Mouse (Mus musculus): Measurements from ENCODE around the gene Eddm3b. TPM values are rescaled to one million over a fixed set of nuclear protein-coding genes. Genes with fewer than 3 reads are reported as not detected.

Eddm3b gene
- polyA plus RNA-seq (2012; rRNA removed), result 0.06 TPM in 1 of 2 replicates, not detected in the other

DNA sequence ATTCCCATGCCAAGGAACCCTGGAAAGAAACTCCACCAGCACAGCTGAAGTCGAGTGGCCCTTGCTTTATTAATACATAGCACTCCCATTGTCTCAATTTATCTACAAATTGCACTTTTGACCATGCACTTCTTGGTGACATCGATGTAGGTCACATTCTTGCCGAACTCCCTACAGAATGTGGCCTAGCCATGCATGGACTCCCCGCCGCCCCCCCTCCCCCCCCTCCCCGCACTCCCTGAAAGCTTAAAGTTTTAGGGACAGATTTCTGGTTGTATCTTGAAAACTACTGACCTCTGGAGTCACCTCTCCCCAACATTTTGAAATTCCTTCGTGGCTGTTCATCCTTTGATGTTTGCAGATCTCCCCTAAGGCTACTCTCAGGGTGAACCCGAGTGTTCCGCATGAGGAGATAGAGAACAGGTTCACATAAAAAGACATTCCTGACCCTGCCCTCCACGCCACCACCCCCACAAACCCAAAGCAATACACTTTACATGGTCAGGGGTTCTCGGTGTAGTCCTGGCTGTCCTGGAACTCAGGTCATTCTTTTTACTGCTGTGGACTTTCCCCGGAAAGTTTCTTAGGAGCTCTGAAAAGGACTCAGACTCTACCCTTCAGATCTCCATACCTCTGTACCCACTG lies at the start of gene Eddm3b:
TSS of gene Eddm3b (plus strand) at position 511 of the 645 bp plus-strand sequence.

DNA sequence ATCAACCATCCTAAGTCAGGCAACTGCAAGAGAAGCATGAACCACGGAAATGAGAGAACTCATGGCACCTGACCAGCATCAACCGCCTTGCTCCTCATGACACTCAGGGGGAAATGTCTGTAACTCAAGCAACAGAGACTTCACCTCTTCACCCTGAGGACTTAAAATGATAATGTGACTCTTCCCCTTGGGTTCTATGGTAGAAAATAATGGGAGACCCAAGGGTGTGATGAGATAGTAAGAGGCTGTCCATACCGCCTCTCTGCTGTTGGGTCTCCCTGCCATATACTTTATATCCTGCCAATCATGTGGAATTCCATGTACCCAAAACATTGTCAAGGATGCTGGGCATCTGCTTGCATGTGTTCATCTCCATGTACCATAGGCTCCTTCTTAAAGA lies 39.9 kb upstream of the Eddm3b start, which contains the start of gene Olfr750:
TSS of gene Olfr750 (minus strand) at position 101 of the 400 bp plus-strand sequence.

DNA sequence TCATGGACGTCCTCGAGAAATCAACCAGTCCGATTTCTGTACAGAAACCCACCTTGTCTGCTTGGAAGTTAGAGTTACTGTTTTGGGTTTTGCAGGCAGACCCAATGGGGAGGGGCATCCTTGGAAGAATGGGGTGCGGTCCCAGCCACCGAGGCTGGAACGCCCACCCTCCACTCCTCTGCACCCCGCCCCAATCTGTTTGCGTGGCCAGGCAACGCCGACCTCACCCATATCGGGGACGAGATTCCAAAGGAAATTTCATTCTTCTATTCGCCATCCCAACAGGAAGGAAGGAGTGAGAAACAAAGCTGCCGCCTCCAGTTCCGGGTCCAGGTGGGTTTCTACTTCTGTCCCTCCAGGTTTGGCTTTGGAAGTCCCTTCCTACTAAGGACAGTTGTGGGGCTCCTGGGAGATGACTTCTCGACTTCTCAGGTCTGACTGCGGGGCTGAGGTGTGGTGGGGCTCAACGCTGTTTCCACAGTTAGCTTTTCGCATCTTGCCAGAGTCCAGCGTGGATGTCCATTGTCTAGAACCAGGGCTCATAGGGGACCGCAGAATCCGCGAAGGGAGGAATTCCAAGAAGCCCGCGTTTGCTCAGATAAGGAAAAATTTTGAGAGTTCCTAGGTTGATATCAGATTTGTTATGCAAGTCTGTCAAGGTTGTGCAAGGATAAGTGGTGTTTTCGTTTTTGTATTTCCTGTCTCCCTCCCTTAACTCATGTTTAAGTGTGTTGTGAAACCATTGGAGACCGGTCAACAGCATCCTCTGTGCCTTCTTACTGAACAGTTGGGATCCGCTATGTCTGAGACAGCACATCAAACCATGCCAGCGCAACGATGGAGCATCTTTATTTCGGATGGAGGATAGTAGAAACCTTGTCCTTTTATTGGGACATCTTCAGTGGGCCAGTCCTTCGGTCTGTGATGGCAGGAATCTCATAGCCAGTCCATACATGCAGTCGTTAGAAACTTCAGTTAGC lies 23.0 kb upstream of the Eddm3b start, which contains the start of the genes Rnase4 and Ang:
TSS of gene Rnase4 (plus strand) at position 157 of the 980 bp plus-strand sequence.
TSS of gene Ang (plus strand) at position 230 of the 980 bp plus-strand sequence.

DNA sequence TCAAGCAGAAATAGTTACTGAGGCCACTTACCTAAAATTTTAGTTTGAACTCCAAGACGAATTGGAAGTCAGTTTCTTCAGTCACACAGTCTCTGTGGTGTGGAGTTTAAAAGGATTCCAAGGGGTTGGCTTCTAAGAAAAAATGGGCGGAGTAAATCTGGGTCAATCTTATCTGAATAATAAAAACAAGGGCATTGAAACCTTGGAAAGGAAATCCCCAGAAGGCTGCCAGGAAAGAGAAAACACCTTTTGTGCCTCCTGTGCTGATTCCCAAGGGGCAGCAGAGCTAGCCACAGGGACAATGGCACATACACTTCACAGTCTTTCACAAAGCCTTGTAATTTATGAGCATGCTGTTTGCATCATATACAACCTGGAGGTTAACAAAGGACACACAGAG lies 32.5 kb downstream of the Eddm3b start, which contains the start of gene Rnase1:
TSS of gene Rnase1 (minus strand) at position 101 of the 400 bp plus-strand sequence.

DNA sequence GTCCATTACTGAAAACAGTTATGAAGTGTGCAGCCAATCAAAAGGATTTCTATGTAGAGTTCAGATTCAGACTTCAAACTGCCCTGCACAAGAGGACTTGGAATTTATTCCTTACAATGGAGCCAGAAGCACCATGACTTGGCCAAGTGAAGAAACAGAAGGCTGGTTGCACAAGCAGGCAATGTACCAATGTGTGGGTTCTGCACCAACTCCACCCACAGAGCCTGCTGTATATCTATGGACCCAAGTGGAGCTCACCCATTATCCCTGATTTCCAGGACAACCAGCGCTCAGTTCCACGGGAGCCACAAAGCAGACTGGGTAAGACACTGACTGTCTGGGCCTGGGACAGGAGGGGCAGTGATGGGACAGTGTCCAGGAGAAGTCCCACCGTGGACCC lies 47.8 kb downstream of the Eddm3b start, which contains the start of gene Rnase2b:
TSS of gene Rnase2b (plus strand) at position 285 of the 400 bp plus-strand sequence.

Other genes with a start within 250 kb of the Eddm3b start
- gene Tep1, start 243.9 kb upstream of the Eddm3b start, polyA plus RNA-seq (2012; rRNA removed), result 7.6 and 10.3 TPM in 2 replicates
- gene Klhl33, start 216.9 kb upstream of the Eddm3b start, polyA plus RNA-seq (2012; rRNA removed), result 0.65 and 0.79 TPM in 2 replicates
- gene Osgep, start 189.5 kb upstream of the Eddm3b start, polyA plus RNA-seq (2012; rRNA removed), result 37.8 and 96.3 TPM in 2 replicates
- 7.8 and 10.9 TPM in 2 replicates for gene Apex1, start 189.5 kb upstream of the Eddm3b start, polyA plus RNA-seq (2012; rRNA removed)
- gene Pip4p1, start 183.6 kb upstream of the Eddm3b start, polyA plus RNA-seq (2012; rRNA removed), result 27.9 and 42.4 TPM in 2 replicates
- 6.5 and 7.3 TPM in 2 replicates for gene Pnp, start 183.3 kb upstream of the Eddm3b start, polyA plus RNA-seq (2012; rRNA removed)
- not detected in 2 replicates for gene Gm49342, start 169.9 kb upstream of the Eddm3b start, polyA plus RNA-seq (2012; rRNA removed)
- gene Pnp2, start 158.4 kb upstream of the Eddm3b start, polyA plus RNA-seq (2012; rRNA removed), result 0.14 TPM in 1 of 2 replicates, not detected in the other
- 0.40 TPM in 1 of 2 replicates, not detected in the other for gene Rnase10, start 106.7 kb upstream of the Eddm3b start, polyA plus RNA-seq (2012; rRNA removed)
- gene Rnase9, start 72.6 kb upstream of the Eddm3b start, polyA plus RNA-seq (2012; rRNA removed), result 0.19 TPM in 1 of 2 replicates, not detected in the other
- not detected in 2 replicates for gene Rnase11, start 64.3 kb upstream of the Eddm3b start, polyA plus RNA-seq (2012; rRNA removed)
- gene Rnase12, start 56.8 kb upstream of the Eddm3b start, polyA plus RNA-seq (2012; rRNA removed), result 0.28 TPM in 1 of 2 replicates, not detected in the other
- gene Olfr750, start 40.0 kb upstream of the Eddm3b start, polyA plus RNA-seq (2012; rRNA removed), result not detected in 2 replicates
- 79.4 and 84.2 TPM in 2 replicates for gene Rnase4, start 23.3 kb upstream of the Eddm3b start, polyA plus RNA-seq (2012; rRNA removed)
- 19.2 and 19.3 TPM in 2 replicates for gene Ang, start 23.3 kb upstream of the Eddm3b start, polyA plus RNA-seq (2012; rRNA removed)
- gene Rnase6, start 9.5 kb downstream of the Eddm3b start, polyA plus RNA-seq (2012; rRNA removed), result 0.44 and 1.2 TPM in 2 replicates
- gene Rnase1, start 32.4 kb downstream of the Eddm3b start, polyA plus RNA-seq (2012; rRNA removed), result 13.9 and 17.8 TPM in 2 replicates
- 0.10 and 0.35 TPM in 2 replicates for gene Rnase2b, start 47.8 kb downstream of the Eddm3b start, polyA plus RNA-seq (2012; rRNA removed)
- gene Ang2, start 84.7 kb downstream of the Eddm3b start, polyA plus RNA-seq (2012; rRNA removed), result not detected in 2 replicates
- gene Ear14, start 89.0 kb downstream of the Eddm3b start, polyA plus RNA-seq (2012; rRNA removed), result not detected in 2 replicates
- 2.3 and 9.4 TPM in 2 replicates for gene Rnase2a, start 141.7 kb downstream of the Eddm3b start, polyA plus RNA-seq (2012; rRNA removed)
- not detected in 2 replicates for gene Gm7247, start 247.3 kb downstream of the Eddm3b start, polyA plus RNA-seq (2012; rRNA removed)

All from stomach, adult 2 months (tissue).